Mouse (Mus musculus) c-Kit-positive CD71-positive TER-119-positive erythroid progenitor cells, embryonic 14.5 days (primary cell): ENCODE measurements around the gene Lrrc43.
"Not testable (repeated sequence)": the region's sequence is repeated elsewhere in the genome, so short reads cannot be mapped to it uniquely, and the experiment has no call there.

Experiments
- DNase-seq: peaks from one replicate; pipeline ENCODE4 v3.0.0-alpha.2; 2013; ENCODE audit warnings: low spot score

Gene Lrrc43

DNA sequence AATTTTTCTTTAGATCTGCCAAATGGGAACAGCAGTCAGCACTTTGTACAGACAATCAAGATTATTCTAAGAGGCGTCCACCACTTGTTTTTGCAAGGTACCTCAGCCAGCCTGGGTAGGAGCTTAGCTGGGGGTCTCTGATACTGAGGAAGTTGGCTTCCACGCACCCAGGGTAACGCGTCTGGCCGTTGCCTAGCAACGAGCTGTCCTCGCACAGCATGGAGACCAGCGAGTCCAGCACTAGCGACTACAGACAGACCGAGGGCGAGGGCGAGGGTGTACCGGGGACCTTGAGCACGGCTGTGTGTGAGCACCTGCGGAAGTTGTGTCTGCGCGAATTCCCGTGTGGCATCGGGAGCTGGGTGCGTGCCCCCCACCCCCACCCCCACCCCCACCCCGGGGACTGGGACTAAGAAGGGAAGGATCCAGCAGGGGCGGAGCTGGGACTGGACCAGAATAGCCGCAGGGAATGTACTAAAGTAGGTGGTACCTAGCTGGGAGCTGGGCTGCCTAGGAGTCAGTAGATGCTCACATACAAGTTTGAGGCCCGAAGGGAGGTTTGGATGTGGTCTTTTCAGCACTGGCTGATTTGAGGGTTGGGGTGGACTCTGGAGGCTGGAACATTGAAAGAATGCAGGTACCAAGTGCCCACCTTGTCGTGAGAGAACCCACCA, at the start of gene Lrrc43, which contains the start of gene Il31:
Gene Lrrc43 (plus strand): TSS at position 194 of the 674 bp plus-strand sequence.
Gene Il31 (minus strand): TSS at position 378 of the 674 bp plus-strand sequence.
- DNase-seq: no peak

DNA sequence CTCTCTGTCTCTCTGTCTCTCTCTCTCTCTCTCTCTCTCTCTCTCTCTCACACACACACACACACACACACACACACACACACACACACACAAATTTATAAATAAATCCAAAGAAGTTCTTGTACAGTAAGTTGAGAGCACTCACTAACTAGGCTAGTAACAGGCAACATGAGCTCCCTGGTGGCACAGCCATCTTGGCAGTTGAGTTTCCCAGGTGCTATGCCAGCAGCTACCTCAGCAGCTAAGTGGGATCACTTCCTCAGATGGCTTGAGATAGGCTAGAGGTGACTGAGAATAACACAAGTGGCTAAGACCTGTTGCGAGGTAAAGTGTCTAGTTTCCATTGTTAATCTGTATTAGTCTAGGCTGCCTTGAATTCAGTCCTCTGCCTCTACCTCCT, 49.8 kb upstream of the Lrrc43 start:
- DNase-seq: no peak

DNA sequence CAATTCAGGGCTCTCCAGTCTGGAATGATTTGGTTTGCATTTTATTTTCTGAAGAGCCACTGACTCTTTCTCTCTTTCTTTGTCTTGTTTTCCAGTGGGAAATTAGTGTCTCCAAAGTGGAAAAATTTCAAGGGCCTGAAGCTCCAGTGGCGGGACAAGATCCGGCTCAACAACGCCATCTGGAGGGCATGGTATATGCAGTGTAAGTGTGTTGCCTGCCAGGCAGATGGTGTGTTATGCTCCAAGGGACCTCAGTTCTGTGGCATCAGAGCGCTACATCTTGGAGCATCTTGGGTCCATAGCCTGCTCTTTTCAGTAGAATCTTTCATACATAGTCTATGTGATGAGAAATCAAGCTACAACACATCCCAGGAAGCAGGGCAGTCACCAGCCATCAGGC, 49.2 kb upstream of the Lrrc43 start:
- DNase-seq: no peak

DNA sequence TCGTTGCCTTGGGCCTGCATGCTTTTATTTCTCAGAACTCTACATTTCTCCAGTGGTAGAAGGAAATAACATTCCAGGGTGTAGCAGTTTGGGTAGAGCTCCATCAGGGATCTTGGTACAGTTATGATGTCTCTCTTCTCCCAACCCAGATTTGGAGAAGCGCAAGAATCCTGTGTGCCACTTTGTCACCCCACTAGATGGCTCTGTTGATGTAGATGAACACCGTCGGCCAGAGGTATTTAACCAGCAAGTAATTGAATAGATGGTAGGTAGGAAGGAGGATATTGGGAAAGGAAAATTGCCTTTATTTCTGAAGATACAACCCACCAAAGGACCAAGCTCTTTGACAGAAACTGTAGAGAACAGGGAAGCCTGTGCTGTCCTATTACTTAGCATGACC, 48.4 kb upstream of the Lrrc43 start:
- no peak for DNase-seq

DNA sequence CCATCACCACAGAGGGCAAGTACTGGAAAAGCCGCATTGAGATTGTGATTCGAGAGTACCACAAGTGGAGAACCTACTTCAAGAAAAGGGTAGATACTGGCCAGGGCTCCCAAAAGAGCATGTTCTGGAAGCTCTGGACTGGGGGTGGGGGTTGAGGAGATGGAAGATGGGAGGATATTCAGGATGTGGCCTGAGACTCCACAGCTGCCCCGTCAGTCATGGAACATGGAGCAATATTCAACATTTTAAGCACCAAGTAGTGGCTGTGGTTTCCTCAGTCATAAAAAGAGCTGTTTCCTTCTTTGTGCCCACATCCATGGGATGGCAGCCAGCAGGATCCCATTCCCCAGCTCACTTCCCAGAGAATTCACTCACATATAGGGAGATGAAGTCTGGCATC, 46.8 kb upstream of the Lrrc43 start:
- no peak for DNase-seq

DNA sequence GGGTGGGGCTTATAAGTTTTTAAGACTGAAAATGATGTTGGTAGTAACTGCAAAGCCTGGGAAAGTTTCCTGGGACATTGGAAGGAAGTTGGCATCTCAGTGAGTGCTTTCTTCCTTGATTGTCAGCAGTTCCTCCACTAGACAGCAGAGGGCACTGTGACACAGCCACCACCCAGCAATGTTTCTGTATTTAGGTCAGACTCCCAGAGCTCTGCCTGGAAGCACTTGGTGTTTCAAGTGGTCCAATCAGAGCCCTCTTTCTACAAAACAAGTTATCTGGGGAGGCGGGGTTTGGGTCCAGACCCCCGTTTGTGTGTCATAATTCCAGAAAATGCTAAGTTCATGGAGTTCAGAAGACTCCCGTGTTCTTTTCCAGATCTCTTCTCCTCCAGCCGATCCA, 45.0 kb upstream of the Lrrc43 start:
- peak; percentile 55 for DNase-seq

DNA sequence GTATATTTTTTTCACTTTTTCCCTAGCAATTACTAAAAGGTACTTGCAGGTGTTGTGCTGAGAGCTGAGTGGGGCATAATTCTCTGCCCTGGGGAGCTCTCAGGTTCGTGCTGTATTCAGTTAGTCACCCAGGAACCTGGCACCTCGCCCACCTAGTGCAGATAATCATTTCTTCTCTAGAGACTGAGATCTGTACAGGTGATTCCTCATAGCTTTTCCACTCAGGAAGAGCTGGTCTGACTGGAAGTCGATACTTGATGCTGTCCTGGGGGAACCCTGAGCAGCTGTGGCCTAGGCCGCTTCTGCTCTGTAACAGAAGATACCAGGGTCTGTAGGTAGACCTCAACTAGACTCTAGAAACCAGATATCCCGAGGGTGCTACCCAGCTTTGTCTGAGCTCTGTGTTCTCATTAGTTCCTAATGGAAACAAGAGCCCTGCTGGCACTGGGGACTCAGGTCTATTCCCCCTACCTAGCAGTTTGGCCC, 44.2 kb upstream of the Lrrc43 start:
- no peak for DNase-seq

DNA sequence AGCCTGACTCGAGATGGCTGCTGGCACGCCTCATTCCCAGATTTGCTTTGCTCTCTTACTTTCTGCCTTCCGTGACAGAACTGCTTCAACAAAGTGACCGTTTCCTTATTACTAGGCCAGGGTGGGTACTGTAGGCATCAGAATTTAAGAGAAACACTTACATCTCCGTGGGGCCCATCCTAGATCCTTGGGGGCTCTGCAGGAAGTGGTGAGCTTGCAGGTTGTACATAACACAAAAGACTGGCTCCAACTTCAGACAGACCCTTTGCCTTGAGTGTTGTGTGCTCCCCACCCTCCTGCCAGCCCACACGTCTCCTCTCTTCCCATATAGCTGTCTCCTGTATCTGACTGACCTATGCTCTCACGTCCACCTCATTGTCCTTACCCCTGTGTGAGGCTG, 37.2 kb upstream of the Lrrc43 start:
- DNase-seq: no peak

DNA sequence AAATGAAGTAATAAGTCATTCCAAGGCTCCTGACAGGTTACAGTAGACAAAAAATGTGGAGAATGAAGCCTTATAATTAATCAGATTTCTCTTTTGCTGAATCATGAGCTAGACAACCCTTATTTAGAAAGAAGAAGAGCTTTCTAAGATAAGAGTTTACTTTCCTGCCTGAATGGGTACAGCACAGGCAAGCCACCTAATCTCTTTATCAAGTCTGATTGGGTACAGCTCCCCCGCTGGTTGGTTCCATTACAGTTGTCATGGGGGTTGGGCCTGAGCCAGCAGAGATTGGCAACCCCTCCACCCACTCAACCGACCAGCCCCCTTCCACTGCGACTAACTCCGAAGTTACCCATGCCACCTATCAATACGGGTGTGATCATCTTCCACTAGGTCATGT, 27.7 kb upstream of the Lrrc43 start:
- no peak for DNase-seq

DNA sequence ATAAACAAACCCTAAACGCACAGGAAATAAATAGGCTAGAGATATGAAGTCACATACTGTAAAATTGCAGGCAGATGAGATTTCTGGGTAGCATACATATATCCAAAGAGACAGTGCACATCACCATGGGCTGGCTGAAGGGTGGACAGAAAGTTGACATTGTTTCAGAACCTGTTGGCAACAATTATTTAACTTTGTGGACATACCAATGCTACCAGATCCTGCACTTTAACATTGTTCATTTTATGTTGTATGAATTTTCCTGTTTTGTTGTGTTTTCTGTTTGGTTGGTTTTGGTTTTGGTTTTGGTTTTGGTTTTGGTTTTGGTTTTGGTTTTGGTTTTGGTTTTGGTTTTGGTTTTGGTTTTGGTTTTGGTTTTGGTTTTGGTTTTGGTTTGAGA, 24.5 kb upstream of the Lrrc43 start:
- no peak for DNase-seq

DNA sequence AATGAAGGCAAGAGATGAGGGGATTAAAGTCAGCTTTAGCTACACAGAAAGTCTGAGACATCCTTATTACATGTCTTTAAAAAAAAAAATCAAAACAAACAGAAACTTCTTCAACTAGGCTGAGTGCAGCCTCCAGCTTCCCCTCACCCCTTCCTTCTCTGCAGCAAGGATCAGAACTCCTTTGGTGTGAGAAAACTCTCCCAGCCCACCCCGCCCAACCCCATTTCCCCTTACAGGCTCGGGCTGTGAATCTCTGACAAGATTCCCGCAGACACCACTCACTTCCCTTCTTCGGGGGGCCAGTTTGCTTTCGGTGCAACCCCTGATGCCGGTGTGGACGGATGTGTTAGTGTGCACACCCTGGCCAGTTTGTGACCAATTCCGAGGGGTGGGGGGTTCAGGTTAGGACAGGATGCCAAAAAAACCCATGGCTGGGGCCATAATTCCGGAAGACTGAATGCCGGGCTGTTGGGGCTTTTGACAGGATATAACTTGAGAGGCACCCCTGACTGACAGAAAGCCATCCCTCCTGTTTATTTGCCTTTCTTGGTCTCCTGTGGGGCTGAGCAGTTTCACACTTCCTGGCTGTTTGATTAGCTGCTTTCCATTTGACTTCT, 18.2 kb upstream of the Lrrc43 start:
- no peak for DNase-seq

DNA sequence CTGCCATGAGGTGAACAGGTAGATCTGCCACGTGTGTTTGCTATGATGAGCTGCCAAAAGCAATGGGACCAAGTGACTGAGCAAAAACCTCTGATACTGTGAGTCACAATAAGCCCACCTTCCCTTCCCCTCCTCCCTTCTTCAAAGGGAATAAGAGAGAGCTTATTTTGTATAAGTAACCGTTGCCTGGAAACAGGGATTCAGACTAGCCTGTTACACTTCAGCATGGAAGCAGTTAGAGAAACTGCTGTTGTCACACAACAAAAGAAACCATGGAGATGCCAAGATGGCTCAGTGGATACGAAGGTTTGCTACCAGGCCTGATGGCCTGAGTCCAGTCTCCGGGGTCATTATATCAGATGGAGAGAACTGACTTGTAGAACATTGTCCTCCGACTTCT, 15.3 kb upstream of the Lrrc43 start:
- DNase-seq: no peak

DNA sequence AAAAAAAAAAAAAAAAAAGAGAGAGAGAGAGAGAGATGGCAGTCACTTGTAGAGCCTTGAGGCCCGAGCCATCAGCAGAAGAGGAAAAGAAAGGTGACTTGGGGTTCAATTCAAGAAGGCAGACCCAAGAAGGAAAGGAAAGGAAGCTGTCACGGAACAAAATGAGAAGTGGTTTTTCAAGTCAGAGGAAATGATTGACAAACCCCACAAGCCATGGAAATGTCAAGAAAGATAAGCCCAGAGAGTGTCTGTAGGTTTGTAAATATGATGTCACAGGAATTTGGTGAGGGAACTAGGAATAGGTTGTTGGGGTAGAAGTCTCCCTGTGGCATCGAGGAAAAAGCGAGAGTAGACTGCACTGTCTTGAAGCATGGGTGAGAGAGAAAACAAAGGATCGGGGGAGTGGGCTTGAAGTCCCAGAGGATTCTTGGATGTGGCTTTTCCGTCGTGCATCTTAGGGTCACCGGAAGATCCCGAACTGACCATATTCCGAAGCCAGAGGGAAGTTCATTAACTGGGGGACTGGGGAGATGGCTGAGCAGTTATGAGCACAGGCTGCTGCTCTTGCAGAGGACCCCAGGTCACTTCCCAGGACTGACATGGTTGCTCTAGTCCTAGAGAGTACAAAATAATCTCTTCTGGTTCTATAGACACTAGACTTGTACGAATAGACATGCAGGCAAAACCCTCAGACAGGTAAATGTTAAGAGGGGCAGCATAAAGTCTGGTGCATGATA, 1.3 kb upstream of the Lrrc43 start:
- DNase-seq: no peak

DNA sequence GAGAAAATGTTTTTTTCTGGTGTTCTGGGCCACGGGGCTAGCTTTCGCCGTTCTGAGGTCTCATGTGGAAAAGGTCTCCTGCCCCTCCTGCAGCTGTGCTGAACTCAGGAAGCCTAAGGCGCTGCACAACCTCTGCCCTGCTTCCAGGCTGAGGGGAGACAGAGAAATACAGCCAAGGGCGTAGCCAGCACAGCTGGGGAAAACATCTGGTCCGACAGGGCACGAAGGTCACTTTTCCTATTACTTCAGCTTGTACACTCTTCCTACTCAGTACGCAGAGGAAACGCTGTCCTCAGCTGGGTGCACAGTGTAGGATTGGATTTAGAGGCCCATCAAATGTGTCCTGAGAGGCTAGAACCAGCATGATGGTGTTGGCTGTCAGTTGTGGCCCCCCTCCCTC, 830 bp downstream of the Lrrc43 start:
- no peak for DNase-seq

DNA sequence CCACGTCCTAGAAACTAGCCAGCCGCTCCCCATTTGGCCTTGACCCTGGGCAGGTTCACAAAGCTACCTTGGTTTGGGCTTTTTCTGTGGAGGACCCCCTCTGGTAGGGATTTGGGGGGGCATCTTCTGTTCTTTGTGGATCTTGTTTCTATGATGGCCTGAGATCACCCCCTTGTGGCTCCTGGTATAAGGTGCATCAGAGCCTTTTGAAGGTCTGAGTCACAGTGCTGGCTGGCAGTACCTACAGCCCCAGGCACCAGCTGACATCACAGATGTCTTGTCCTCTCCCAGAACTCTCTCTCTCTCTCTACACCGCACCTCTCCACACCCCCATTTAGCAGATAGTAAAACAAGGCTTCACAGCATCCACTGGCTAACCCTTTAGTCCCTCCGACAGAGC, 10.6 kb downstream of the Lrrc43 start:
- DNase-seq: no peak

DNA sequence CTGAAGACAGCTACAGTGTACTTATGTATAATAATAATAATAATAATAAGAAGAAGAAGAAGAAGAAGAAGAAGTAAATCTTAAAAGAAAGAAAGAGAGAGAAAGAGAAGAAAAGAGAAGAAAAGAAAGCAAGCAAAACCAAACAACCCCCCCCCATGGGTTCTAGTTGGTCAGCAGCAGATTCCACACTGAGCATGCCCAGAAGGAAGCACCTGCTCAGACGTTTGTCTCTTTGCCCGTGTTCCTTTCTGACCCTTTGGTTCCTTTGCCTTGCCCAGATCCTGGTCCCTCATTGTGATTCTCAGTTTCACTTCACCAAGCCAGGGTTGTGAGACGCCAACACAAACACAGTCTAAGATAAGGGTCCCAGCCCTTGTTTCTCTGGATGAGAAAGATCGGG, 12.9 kb downstream of the Lrrc43 start:
- no peak for DNase-seq

DNA sequence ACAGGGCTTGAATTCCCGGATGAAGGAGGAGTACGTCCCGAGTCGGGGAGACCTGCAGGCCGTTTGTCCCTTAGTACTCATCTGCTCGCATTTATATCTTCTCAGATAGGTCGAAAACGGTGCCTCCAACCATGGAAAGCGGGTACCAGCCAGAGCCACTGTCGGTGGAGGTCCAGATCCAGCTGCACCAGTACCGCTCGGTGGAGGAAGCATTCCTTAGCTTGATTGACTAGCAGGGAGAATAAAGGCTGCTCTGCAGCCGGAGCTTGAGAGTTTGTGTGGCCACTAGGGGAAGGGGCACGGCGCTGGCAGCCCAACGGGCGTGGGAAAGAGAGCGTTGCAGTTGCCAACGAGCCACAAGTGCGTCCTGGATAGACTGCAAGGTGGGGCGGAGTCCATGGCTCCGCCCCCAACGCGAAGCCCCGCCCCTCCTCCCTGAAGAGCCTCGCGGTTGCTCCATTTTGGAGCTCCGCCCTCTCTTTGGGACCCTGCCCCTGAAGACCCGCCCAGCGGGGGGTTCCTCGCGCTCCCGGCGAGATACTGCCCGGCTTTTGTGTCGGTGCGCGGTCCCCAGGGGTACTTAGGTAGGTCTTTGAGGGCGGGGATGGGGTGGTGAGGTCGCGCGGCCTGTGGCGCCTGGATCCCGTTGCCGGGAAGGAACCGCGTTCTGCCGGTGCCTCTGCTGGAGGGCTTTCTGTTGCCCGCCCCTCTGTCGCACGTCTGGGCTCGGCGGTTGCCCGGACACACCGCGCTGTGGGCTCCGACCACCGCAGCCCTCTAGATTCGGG, 19.0 kb downstream of the Lrrc43 start:
- peak; percentile 68 for DNase-seq

DNA sequence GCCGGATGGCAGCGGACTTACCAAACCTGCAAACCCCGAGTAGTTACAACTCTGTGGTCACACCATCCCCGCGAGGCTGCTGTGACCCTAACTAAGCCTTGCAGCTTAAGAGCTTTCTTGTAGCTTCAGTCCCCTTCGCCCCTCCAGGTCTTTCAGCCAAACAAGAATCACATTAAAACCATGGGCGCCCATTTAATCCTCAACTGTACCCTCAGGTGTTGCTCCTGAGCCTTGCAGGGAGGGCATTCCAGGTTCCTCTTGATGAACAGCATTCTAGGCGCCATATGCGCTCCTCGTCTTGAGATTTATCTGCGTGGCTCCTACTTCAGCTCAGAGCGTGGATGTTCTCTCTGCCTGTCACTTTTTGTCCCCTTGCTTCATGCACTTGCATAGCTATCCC, 19.8 kb downstream of the Lrrc43 start:
- no peak for DNase-seq

DNA sequence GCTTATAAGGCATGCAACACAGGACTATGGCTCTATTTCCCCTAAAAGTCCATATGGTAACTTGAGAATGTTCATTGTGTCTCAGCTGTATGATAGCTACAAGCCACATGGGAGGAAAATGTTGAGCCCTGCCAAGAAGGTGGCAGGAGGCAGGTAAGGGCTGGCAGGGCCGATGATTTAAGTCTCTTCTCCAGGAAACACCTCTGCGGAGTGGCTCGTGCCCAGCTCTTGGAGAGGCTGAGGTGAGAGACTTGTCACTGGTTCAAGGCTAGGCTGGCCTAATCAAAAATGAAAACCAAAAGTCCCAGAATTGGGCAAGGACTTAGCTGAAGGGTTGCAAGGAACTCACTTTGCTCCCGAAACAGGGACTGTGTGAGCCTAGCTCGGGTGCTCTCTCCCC, 21.1 kb downstream of the Lrrc43 start, which contains the start of gene B3gnt4:
Gene B3gnt4 (plus strand): TSS at position 301 of the 400 bp plus-strand sequence.
- no peak for DNase-seq

DNA sequence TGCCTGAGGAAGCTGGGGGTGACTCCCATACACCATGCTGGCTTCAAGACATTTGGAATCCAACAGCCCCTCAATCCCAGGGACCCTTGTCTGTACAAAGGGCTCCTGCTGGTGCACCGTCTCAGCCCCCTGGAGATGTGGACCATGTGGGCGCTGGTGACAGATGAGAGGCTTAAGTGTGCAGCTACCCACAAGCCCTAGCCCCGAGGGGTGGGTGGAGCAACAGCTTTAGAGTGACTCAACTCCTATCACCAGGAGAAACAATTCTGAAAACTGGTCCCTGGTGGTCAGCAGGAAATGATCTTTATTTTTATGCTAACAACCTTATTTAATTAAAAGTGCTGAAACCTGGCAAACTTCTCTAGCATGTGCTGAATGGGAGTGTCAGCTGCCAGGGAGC, 22.3 kb downstream of the Lrrc43 start:
- not testable (repeated sequence) for DNase-seq

DNA sequence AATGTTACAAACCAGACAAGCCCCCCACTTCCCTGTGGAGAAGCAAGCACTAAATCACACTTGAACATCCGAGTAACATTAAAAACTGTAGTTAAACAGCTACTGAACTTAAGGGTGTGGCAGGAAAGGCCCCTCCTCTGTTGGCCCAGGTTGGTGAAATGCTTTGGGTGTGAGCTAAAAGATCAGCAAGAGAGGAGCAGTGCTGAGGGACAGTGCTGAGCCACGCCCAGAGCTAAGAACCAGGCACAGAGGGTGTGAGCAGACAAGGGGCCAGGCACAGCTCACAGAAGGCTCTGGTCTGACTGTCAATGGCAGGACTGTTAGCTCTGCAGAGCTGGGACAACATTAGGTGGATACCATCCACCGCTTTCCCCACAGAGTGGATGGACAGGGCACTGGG, 23.0 kb downstream of the Lrrc43 start:
- DNase-seq: peak; percentile 31

DNA sequence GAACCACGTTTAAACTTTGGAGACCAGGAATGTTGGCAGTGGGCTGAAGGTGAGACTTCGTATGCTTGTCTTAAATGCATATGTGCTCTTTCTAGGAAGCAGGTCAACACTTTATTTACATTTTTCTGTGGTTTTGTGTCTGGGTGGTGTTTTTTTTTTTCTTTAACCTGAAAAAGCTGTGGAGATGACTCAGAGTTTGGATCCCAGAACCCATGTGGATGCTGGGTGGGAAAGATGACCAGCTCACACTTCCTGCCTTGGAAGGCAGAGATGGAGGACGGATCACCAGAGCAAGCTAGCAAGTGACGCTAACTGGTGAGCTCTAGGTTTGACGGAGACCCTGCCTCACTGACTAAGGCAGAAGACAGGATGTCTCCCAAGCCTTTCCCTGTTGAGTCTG, 25.8 kb downstream of the Lrrc43 start:
- no peak for DNase-seq
